Mouse (Mus musculus) embryo, embryonic 11.5 days (tissue): ENCODE data around the gene Ercc1.
A peak's percentile ranks its signal among the peaks of the same experiment; 100 is the strongest.

ENCODE experiments used
- DNase-seq: peaks from one replicate; pipeline ENCODE4 v3.0.0-alpha.2; 2012; ENCODE audit warnings: low read depth, low spot score

Ercc1 gene

GRCm38 (mm10) chr7:19337122-19337521, 7.5 kb upstream of the Ercc1 start:
- DNase-seq, result no peak

GRCm38 (mm10) chr7:19338060-19338459, 6.5 kb upstream of the Ercc1 start:
- DNase-seq, result no peak

GRCm38 (mm10) chr7:19338596-19338995, 6.0 kb upstream of the Ercc1 start:
- DNase-seq, result no peak

GRCm38 (mm10) chr7:19341250-19341649, 3.3 kb upstream of the Ercc1 start:
- no peak for DNase-seq

- DNase-seq, result no peak
Observed at GRCm38 (mm10) chr7:19341761-19342409, 2.7 kb upstream of the Ercc1 start.

- DNase-seq, result no peak
Observed at GRCm38 (mm10) chr7:19342481-19343027, 2.0 kb upstream of the Ercc1 start.

- no peak for DNase-seq
Observed at GRCm38 (mm10) chr7:19343210-19343808, 1.3 kb upstream of the Ercc1 start.

- peak; percentile 97 for DNase-seq
Observed at GRCm38 (mm10) chr7:19344938-19345471, 427 bp downstream of the Ercc1 start.

GRCm38 (mm10) chr7:19349188-19349915, 4.8 kb downstream of the Ercc1 start:
- DNase-seq, result no peak

GRCm38 (mm10) chr7:19350221-19350620, 5.6 kb downstream of the Ercc1 start:
- DNase-seq, result no peak

- DNase-seq, result no peak
Observed at GRCm38 (mm10) chr7:19354991-19355390, 10.4 kb downstream of the Ercc1 start.

GRCm38 (mm10) chr7:19356311-19356710, 11.7 kb downstream of the Ercc1 start:
- no peak for DNase-seq

GRCm38 (mm10) chr7:19357381-19358375, 13.1 kb downstream of the Ercc1 start:
- no peak for DNase-seq

GRCm38 (mm10) chr7:19358634-19359033, 14.1 kb downstream of the Ercc1 start:
- DNase-seq, result no peak

GRCm38 (mm10) chr7:19359299-19359891, 14.8 kb downstream of the Ercc1 start, which contains the start of the genes Cd3eap and Ppp1r13l:
TSS of gene Cd3eap (minus strand) at chr7:19359483.
TSS of gene Ppp1r13l (plus strand) at chr7:19359749.
- DNase-seq, result peak; percentile 70

GRCm38 (mm10) chr7:19359892-19360641, 15.5 kb downstream of the Ercc1 start:
- peak; percentile 76 for DNase-seq

- peak; percentile 74 for DNase-seq
Observed at GRCm38 (mm10) chr7:19360944-19361343, 16.4 kb downstream of the Ercc1 start.

GRCm38 (mm10) chr7:19361720-19362119, 17.1 kb downstream of the Ercc1 start:
- DNase-seq, result no peak

GRCm38 (mm10) chr7:19362276-19362675, 17.7 kb downstream of the Ercc1 start:
- no peak for DNase-seq

- no peak for DNase-seq
Observed at GRCm38 (mm10) chr7:19363881-19364280, 19.3 kb downstream of the Ercc1 start.
